Mouse (Mus musculus) E14TG2a.4 (cell line): ENCODE results near the gene Car14.
"Not testable (repeated sequence)": the region's sequence is repeated elsewhere in the genome, so short reads cannot be mapped to it uniquely, and the experiment has no call there.

Source experiments
- H3K27me3 ChIP-seq: 2 replicates; pipeline ENCODE4 v1.6.1; 2014; ENCODE audit warnings: low read length, control low read depth; ENCODE audit not compliant: insufficient read depth
- H3K36me3 ChIP-seq: 2 replicates; pipeline ENCODE4 v1.6.1; 2014; ENCODE audit warnings: low read length, control low read depth; ENCODE audit not compliant: insufficient read depth
- H3K4me1 ChIP-seq: replicated peaks from 2 replicates; pipeline ENCODE4 v1.6.1; 2014; ENCODE audit warnings: low read depth, low read length, control low read depth
- H3K4me3 ChIP-seq: replicated peaks from 2 replicates; pipeline ENCODE4 v1.5.1; 2014; ENCODE audit warnings: mild to moderate bottlenecking, low read length
- H3K9me3 ChIP-seq: 2 replicates; pipeline ENCODE4 v1.6.1; 2014; ENCODE audit warnings: low read length, control low read depth
- CTCF ChIP-seq: conservative IDR thresholded peaks from 2 replicates; pipeline ENCODE4 v1.5.1; 2014; ENCODE audit warnings: low read length
- NANOG ChIP-seq: IDR thresholded peaks from 2 replicates; pipeline ENCODE4 v1.6.1; 2014; ENCODE audit warnings: borderline replicate concordance, low read length, mixed read lengths
- POU5F1 ChIP-seq: IDR thresholded peaks from 2 replicates; pipeline ENCODE4 v1.6.1; 2014; ENCODE audit warnings: low read length, borderline replicate concordance

The Car14 gene

DNA sequence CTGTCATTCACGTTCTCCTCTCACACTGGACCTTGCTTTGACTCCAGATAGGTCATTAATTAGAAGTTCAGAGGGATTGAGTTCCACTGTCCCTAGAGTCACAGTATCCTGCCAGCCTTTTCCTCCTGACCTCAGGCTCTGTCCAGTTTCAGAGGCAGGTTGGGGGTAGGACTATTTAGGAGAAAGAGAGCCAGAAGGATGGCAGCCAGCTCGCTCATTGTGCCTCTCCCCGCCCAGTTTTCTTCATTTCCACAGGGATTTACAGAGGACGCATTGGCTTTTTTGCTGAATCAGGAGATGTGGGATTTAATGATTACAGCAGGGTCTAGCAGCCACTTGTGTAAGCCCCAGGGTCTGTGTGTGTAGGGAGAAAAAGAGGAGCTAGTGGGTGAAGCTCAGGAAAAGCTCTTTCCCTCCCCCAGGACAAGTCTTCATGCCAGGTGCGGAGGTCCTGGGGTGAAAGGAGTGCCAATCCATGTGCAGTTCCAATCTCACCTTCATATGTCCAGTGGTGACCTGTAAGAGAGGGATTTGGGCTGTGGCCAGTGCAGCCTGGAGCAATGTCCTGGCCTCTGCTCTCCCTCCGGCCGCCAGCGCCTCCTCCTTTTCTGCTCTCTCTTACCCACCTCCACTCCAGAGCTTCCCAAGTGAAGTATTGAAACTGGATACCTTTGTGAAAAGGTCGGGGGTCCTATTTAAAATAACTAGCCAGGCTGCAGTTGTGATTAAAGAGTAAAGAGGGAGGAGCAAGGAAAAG is 2.7 kb downstream of the Car14 start:
- peaks cover 53% of the 10 kb centered on the region for H3K27me3 ChIP-seq
- H3K9me3 ChIP-seq, result no peaks in the 10 kb centered on the region
- H3K4me1 ChIP-seq, result peaks cover 70% of the 10 kb centered on the region
- TF ChIP-seq NANOG (no peak), POU5F1 (no peak), CTCF (no peak)
- H3K4me3 ChIP-seq, result no peak overlapping the region
- peaks cover 9% of the 10 kb centered on the region for H3K36me3 ChIP-seq

DNA sequence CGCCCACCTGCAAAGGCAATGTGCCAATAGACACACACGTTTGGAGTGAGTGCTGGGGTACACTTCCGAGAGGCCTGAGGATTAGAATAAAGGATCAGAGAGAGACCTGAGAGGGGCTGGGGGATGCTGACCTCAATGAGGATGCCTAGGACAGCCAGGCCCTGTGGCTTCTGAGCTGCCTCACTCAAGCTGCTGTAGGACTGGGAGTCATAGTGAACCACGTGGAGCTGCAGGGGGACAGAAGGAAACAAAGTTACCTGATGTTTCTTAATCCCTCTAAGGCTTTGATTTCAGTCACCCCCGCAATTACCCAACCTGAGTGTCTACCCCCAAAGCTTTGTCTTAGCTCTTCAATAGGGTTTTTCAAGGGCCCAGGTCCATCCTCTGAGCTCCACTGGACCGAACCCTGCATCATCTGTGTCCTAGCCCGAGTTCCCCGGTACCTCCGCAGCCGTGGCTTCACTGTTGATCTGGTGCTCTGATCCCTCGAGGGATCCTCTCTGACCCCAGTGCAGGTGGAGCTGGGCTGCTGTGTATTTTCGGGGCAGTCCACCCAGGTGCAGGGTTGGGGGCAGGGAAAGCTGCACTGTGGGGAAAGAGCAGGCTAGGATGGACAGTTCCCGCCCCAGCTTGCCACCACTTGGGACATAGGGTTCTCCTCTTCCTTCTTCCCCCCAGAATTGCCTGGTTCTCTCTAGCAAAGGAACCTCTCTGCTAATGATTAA is 4.5 kb downstream of the Car14 start:
- no peak overlapping the region for H3K4me3 ChIP-seq
- H3K9me3 ChIP-seq, result no peaks in the 10 kb centered on the region
- peaks cover 41% of the 10 kb centered on the region for H3K27me3 ChIP-seq
- H3K36me3 ChIP-seq, result peaks cover 18% of the 10 kb centered on the region
- H3K4me1 ChIP-seq, result peaks cover 64% of the 10 kb centered on the region
- no peak for TF ChIP-seq CTCF
- TF ChIP-seq POU5F1, result no peak
- TF ChIP-seq NANOG, result no peak

GRCm38 (mm10) chr3:95895501-95895900 is 9.0 kb downstream of the Car14 start:
- H3K4me1 ChIP-seq, result peaks cover 70% of the 10 kb centered on the region

DNA sequence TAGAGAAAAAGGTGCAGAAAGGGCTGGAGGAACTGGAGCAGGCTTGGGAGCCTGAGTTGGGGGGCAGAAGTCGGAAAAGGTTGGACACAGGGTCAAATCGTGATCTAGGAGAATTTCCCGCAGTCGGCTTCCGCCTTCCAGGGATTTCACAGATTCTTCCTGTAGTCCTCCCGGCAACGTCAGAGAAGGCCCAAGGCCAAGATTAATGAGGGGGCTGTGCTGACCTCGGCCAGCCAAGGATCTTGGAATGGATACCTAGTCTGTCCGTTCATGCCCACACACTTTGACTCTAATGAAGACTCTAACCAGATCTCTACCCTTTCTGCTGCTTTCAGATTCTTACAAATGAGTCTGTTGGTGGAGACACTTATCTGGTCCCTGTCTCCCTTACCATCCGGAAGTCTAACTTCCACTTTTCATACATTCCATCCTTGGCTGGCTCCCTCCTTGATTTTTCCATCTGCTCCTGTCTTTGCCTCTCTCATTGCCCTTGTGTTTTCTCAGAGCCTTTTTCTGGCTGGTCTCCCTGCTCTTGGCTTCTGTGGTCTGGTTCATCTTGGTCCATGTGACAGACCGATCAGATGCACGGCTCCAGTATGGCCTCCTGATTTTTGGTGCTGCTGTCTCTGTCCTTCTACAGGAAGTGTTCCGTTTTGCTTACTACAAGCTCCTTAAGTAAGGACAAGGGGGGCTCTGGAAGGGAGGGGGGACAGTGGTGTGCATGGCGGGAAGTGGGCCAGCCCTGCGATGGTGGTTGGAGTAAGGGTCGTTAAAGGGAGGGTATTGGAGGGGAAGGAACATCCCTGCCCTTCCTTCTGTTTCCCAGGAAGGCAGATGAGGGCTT is 10.0 kb downstream of the Car14 start:
- no peak for TF ChIP-seq CTCF
- TF ChIP-seq NANOG, result no peak
- TF ChIP-seq POU5F1, result no peak

More at GRCm38 (mm10) chr3:95895501-95895900, 9.0 kb downstream of the Car14 start:
- Histone ChIP-seq H3K4me3 (0 out of 2 replicates have a peak overlapping the region, but pooled peaks have one; percentile 10), H3K36me3 (peaks cover 18% of the 10 kb centered on the region)
- not testable (repeated sequence) for H3K27me3 ChIP-seq, H3K9me3 ChIP-seq

GRCm38 (mm10) chr3:95893606-95894316 is 10.7 kb downstream of the Car14 start, which contains the start of gene Aph1a:
TSS of gene Aph1a (plus strand) at chr3:95893969.
- H3K4me3 ChIP-seq, result peak within 1 kb of the TSS; percentile 88
- not testable (repeated sequence) for H3K27me3 ChIP-seq, H3K9me3 ChIP-seq
- peaks cover 24% of the 10 kb centered on the region for H3K36me3 ChIP-seq
- H3K4me1 ChIP-seq, result peaks cover 71% of the 10 kb centered on the region

More for the DNA sequence above, 10.0 kb downstream of the Car14 start:
- Histone ChIP-seq H3K4me1 (peaks cover 74% of the 10 kb centered on the region), H3K9me3 (no peaks in the 10 kb centered on the region), H3K27me3 (no peaks in the 10 kb centered on the region), H3K36me3 (peaks cover 18% of the 10 kb centered on the region), H3K4me3 (peak overlapping the region; percentile 88)

DNA sequence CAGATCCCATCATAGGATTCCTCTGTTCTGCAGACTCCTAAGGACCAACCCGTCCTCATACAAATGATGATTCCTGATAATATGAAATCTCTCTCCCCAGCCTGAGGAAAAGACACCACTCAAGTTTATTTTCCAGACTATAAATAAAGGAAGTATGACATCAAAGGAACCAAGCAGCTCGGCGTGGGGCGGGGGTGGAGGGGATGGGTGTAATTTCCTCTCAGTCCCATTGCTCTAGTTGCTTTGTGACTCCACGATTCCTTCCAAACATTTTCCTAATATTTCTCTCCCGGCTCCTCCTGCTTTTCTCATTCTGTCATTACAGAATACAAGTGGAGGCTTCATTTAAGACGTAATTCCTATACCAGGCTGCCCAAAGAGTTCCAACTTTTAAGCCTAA is 11.4 kb downstream of the Car14 start:
- Histone ChIP-seq H3K9me3 (no peaks in the 10 kb centered on the region), H3K4me1 (peaks cover 66% of the 10 kb centered on the region), H3K4me3 (peak overlapping the region; percentile 88), H3K36me3 (peaks cover 30% of the 10 kb centered on the region), H3K27me3 (no peaks in the 10 kb centered on the region)
- TF ChIP-seq NANOG (no peak), POU5F1 (no peak), CTCF (no peak)

DNA sequence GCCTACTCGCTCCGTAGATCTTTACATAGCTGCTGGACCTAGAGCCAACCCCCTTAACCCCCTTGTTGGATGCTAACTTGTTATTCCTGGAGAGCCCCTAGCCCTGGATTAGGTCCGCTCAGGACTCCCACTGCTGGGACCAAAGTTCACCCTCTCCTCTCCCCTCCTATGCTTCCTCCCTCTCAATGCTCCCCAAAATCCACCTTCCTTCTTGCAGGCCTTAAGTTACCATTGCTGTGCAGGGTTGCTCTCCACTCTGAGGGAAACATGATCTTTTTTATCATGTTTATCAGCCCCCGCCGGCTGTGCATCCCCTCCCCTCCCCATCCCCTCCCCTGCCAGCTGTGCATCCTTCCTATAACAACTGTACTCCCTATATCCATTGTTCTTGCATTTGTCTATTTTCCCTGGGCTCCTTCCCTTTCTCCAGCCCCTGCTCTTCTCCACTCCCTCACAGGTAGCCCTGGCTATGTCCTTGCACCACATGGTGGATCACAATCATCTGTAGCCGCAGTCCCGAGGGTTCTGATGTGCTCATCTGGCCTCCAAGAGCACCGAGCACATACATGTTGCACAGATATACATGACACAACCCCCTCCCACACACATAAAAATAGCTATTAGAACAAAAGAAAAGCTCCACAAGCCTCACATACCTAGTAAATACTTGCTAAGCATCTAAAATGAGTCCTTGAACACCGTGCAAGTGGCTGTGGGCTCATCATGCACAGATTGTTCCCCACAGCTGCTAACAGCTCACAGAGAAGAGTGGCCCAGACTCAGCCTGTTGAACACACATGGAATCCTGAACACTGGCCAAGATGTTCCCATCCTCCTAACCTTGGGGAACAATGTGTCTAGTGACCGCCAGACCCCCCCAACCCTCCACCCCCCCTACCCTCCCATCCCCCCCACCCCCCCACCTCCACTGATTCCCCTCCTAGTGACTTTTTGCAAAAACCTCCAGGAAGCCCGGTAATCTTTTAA is 12.1 kb downstream of the Car14 start:
- no peaks in the 10 kb centered on the region for H3K9me3 ChIP-seq
- no peaks in the 10 kb centered on the region for H3K27me3 ChIP-seq
- no peak for TF ChIP-seq NANOG
- no peak for TF ChIP-seq POU5F1
- no peak for TF ChIP-seq CTCF
- peaks cover 30% of the 10 kb centered on the region for H3K36me3 ChIP-seq
- peak overlapping the region; percentile 74 for H3K4me3 ChIP-seq
- peaks cover 62% of the 10 kb centered on the region for H3K4me1 ChIP-seq
